Mouse (Mus musculus) cerebral cortex, adult 2 months (tissue): Measurements from ENCODE around the gene Fosl2.

Source experiments
- WGBS: fragments of 180-500 bp; shearing (Covaris S2); methylation state at CpG from one replicate; pipeline ENCODE4 v1.1.7; 2018; 5-methylcytosine and 5-hydroxymethylcytosine counted together

Gene Fosl2

GRCm38 (mm10) chr5:32135336-32136206 is at the start of gene Fosl2:
TSS of gene Fosl2 (plus strand) at chr5:32135801.
- WGBS: under 1% methylated on average over 83 of the region's 85 CpGs

- 82% methylated on average over 2 of the region's 2 CpGs for WGBS
These were observed 49.6 kb upstream of the Fosl2 start for GRCm38 (mm10) chr5:32085971-32086370.

DNA sequence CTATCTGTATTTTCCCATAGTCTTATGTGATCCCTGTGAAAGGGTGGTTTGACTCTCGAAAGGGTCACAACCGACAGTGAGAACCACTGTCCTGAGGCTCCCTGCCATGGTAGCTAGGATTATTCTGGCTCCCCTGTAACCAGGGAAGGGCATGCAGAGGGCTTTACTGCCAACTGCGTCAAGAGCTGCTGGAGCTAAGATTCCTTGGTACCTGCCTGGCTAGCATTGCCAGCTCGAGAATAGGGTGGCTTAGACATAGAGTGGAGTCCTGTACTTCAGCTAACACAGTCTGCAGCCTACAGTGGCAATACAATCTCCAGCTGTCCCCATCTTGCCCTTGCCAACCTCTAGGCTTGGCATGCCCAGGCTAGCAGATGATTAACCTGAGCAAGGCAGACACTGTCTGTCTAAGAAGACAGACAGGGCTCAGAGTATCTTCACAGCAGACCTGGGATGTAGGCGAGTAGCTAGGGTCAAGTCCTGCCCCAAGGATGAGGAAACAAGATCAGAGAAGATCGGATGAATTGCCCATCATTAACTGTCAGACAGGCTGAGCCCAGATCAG is 49.0 kb upstream of the Fosl2 start:
- WGBS: 93% methylated on average over 6 of the region's 6 CpGs

DNA sequence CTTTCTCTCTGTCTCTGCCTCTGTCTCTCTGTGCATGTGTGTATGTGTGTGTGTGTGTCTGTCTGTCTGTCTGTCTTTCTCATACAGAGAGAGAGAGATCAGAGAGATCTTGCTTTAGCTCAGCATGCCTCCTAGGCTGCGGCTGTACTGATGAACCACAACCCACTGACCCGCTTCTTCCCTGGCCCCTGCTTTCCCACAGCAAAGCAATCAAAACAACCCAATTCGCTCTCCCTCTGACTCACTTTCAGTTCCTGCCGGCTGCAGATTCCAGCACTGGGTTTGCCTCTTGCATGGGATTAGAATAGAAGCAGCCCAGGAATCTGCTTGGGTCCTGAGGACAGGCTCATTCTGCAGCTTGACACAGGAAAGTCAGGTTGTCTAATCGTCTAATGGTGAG is 46.1 kb upstream of the Fosl2 start:
- WGBS: 31% methylated on average over 5 of the region's 5 CpGs

GRCm38 (mm10) chr5:32098691-32099090 is 36.9 kb upstream of the Fosl2 start:
- WGBS: 92% methylated on average over 3 of the region's 3 CpGs

- 31% methylated on average over 5 of the region's 5 CpGs for WGBS
These were observed 33.1 kb upstream of the Fosl2 start for GRCm38 (mm10) chr5:32102484-32102883.

- WGBS: 85% methylated on average over 6 of the region's 6 CpGs
These were observed 32.6 kb upstream of the Fosl2 start for GRCm38 (mm10) chr5:32102971-32103431.

- WGBS: 100% methylated on average over 1 of the region's 1 CpGs
These were observed 32.1 kb upstream of the Fosl2 start for GRCm38 (mm10) chr5:32103545-32103944.

DNA sequence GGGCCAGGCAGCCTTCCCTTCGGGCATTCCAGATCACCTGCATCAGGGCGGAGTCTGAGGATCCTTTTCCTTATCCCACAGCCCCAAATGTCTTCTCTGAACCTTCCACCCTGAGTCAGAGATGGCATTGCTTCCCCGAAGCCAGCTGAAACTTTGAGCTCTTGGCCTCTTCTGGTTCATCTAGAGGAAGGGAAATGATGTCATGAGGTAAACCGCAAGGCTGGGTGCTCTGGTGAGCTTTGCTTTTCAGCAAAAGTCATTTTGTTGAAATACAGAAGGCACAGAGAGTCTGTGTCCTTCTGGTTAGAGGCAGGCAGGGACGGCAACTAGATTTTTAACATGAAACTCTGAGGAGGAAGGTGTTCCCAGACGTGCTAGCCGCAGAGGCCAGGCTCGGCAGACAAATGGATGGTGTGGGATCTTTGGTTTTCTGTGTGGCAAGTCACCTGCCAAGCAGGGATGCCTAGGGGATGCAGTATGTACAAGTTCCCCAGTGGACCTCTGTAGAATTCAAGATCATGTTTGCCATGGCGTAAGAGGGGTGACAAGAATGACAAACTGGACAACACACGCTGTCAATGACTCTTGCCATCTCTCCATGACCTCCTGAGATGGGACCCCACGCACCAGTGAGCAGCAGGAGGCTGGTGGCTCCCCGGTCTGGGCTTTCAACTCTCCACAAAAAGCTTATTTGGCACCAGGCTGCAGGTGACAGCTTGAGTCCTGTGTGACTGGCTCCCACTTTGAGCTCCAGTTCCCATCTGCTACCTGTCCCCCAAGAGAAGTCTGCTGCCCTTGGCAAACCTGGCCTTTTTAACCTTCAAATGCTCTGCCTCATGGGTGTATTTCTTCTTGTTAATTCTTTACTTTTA is 31.2 kb upstream of the Fosl2 start:
- WGBS: 91% methylated on average over 12 of the region's 12 CpGs

DNA sequence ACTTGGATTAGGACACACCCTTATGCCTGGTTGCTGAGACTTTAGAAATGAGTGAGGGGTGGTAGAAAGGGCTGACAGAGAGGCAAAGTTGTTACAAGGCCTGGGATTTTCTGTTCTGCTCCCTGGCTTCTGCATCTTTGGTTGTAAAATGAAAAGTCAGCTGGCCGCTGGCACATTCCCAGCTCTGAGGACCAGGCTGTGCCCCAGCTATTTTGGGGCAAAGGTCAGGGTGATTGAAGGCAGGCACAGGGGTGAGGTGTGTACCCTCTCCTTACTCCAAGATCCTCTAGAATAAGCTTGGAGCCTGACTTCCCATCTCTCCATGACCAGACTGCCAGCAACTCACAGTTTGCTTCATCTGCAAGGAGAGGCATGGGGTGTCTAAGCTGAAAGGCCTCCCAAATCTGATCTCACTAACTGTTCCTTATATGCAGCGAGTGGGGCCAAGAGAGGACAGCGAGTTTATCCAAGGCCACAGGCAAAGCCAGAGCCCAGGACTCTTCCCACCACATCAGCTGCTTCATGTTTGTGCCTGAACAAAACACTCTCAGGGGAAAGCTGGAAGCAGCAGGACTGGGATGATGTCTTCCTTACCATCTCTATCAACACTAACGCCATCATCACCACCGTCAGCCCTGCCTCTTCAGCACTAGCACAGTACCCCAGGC is 29.0 kb upstream of the Fosl2 start:
- 81% methylated on average over 5 of the region's 5 CpGs for WGBS

DNA sequence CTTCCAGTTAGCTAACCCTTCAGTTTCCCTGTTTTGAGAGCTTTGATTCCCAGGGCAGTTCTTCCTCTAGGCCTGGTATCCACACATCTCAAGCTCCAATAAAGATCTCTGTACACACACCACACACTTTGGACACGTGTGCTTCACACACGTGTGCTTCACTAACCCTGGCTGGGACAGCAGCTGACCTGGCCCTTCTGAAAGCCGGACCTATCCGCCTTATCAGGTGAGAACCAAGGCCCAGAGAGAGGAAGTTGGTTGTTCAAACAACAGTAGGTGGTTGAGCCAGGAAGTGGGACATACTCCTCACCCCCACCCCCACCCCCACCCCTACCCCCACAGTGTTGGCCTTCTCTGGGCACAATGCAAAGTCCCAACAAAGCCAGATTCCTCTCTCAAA is 24.9 kb upstream of the Fosl2 start:
- 80% methylated on average over 4 of the region's 4 CpGs for WGBS

GRCm38 (mm10) chr5:32112206-32112916 is 23.2 kb upstream of the Fosl2 start:
- WGBS: 82% methylated on average over 7 of the region's 7 CpGs

- WGBS: 70% methylated on average over 11 of the region's 11 CpGs
These were observed 14.7 kb upstream of the Fosl2 start for GRCm38 (mm10) chr5:32120901-32121376.

GRCm38 (mm10) chr5:32121936-32122335 is 13.7 kb upstream of the Fosl2 start:
- WGBS: 92% methylated on average over 6 of the region's 6 CpGs

DNA sequence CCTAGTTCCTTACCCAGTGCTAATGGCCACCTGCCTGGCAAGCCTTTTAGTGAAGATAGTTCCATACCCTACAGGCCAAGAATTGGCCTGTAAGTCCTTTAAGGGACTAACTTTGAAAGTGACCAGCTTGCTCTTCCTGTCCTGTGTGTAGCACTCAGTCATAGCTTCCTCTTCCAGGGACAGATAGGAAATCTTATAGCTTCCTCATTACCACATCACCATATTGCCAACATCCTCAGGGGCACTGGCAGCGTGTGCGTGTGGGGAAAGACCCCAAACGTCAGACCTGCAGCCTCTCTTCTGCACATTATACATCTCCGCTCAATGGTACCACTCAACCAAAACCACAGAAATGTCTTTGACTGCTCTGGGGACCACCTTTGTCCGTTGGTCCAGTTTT is 13.2 kb upstream of the Fosl2 start:
- 83% methylated on average over 5 of the region's 5 CpGs for WGBS

DNA sequence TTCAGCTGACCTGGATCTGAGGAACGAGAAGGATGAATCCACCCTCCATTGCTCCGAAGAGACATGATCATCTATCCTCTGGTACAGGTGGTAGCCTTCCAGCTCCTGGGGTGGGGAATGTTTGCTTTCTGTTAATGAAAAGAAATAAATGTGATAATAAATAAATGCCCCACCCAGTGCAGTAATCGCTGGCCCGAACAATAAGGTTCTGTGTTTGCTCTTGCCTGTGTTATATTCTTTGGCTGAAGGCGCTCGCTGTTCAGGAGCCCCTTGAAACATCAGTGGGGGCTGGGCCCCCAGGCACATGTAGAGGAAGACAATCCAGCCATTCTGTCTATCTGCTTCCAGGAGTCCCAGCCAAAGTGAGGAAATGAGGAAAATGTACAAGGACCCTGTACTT is 10.6 kb upstream of the Fosl2 start:
- WGBS: 77% methylated on average over 6 of the region's 6 CpGs

GRCm38 (mm10) chr5:32127226-32127625 is 8.4 kb upstream of the Fosl2 start:
- WGBS: 88% methylated on average over 3 of the region's 3 CpGs

DNA sequence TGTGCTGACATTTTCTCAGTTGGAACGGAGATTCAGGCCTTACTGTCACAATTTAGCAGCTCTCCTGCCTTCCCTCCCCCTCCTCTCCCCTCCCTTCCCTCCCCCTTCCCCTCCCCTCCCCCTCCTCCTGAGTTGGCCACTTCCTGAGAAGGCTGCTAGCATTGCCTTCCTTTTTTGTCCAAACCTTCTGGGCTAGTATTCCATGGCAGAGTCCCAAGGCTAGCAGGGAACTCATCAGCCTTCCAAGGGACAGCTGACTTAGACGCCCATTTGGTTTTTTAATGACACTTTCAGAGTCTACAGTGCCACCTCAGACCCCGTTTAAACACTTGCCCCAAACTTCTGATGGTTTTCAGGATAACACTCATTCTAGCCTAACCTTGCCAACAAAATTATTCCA is 7.7 kb upstream of the Fosl2 start:
- WGBS: 61% methylated on average over 3 of the region's 3 CpGs

GRCm38 (mm10) chr5:32132971-32133501 is 2.6 kb upstream of the Fosl2 start:
- WGBS: 2% methylated on average over 48 of the region's 48 CpGs

DNA sequence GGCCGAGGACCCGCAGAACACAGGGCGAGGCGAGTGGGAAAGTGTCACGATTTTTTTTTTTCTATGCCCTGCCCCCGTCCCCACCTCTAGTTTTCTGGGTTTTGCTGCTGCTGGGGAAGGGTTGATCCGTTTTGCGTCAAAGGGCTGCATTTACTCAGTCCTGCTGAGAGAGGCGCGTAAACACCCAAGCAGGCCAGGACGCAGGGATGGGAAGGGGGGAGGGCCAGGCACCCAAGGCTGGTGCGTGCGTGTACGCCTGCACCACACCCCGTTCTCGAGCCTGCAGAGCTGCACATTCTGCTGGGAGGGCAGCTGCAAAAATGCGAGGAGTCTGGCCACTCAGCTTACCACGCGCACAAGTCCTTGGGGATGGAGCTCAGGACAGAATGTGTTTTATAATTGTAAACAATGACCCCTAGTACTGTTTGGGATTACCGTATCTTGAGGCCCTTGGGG is 2.0 kb upstream of the Fosl2 start:
- WGBS: under 1% methylated on average over 20 of the region's 20 CpGs
